Mouse (Mus musculus) ZHBTc4 (cell line): ENCODE measurements around the gene Cryge.
"Not testable (repeated sequence)": the region's sequence is repeated elsewhere in the genome, so short reads cannot be mapped to it uniquely, and the experiment has no call there.

ENCODE experiments used
- DNase-seq: peaks from one replicate; pipeline ENCODE4 v3.0.0-alpha.2; 2011; ENCODE audit warnings: low read depth, low spot score

Gene Cryge

GRCm38 (mm10) chr1:65050952-65051351 lies at the start of gene Cryge:
Gene Cryge, minus strand, starts transcription at chr1:65051149.
- DNase-seq = not testable (repeated sequence)

- DNase-seq = no peak
Measured at GRCm38 (mm10) chr1:65096953-65097352, 46.0 kb upstream of the Cryge start.

DNA sequence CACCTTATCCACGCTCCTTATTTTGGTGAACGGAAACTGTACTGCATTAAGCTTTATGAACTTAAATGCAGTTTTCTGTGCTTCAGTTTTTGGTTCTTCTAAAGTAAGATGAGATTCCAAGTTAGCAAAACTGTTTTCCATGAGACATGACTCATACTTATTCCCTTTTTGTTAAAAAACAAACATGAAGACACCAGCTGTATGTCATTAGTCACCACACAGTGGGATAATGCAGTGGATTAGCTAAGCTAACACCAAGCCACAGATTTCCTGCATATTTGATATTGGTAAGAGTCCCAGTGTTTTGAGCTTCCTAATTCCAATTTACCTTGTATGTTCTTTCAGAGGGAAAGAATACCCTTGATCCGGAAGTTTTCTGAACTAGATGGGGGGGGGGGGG lies 40.6 kb upstream of the Cryge start:
- no peak for DNase-seq

DNA sequence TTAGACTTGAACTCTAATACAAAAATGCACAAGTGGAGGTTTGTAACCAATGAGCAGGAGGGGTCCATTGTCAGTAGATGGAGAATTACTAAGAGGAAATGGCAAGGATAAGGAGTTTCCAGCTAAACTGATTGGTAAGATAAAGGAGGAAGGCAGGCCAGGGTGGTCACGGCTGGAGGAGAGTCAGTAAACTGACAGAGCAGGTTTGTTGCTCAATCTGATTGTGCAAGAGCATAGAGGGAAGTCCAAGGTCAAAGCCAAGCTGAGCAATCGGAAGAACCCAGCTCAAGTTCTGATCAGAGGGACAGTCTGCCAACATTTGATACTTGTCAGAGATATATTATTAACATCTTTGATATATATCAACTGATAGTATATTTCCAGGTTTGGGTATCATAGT lies 39.4 kb upstream of the Cryge start:
- DNase-seq = no peak

DNA sequence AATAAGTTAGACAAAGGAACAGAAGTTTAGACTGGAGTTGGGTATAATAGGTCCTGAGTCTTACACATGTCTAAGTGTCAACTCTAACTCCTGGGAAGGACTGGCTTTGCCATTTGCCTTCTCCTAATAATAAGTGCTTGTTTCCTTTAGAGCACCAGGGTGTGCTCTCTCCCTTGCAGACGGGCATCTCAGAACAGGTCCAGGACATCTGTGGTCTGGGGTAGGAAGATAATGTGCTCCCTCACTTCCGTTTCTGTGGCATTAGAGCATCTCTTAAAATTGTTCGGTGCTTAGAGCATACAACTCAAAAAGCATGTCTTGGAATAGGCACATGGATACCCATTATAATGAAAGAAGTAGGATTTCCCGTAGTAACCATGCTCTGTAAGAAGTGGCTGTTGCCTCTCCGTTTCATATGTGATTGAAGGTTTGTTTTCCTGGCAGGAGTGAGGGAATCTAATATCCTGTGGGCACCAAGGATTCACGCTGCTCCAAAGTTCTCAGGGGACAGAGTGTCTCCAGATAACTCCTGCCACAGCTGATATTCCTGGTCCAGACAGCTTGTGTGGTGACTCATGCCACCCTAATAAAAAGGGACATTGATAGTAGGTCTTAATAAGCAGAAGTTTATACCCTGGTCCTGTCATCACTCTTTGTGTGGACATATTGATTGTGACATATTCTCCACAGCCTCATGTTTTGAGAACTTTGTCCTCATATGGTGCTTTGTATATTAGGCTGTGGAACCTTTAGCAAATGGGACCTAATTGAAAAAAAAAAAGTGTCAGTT lies 37.8 kb upstream of the Cryge start:
- no peak for DNase-seq

GRCm38 (mm10) chr1:65082188-65082587 lies 31.2 kb upstream of the Cryge start, which contains the start of gene Crygb:
Gene Crygb, minus strand, starts transcription at chr1:65082288.
- DNase-seq = no peak

DNA sequence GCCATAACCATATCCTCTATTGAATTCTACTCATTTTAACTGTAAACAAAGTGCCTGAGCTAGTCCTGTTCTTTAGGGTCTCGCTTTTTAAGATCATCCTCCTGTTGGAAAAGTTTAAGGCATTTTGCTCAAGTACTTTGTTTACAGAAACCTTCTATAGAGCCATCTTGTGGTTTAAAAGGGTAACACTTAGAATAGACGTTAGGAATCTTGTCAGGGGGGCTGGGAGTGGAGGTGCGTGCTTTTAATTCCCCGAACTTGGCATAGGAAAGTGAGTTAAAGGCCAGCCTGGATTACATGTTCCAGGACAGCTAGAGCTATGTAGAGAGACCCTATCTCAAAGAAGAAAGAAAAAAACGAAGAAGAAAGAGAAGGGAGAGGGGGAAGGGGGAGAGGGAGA lies 24.7 kb upstream of the Cryge start:
- DNase-seq = peak; percentile 35

DNA sequence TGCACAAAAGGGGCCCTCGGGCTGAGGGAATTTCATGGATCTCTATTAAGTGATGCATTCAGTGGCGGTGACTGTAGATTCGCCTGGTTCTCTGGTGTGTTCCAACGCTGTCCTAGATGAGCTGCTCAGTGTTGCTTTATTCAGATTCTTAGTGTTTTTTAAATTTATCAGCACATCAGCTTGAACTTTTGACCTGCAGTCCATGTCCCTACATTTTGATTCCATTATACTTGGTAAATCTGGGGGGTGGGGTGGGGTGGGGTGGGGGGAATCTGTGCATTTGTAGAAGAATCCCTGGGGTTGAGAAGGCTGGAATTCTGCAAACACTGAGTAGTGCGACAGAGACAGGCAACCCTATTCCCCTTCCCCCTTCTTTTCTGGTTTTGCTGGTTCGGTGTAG lies 22.6 kb upstream of the Cryge start, which contains the start of gene Crygc:
Crygc (minus strand) TSS at position 101 of the 400 bp plus-strand sequence.
- no peak for DNase-seq

DNA sequence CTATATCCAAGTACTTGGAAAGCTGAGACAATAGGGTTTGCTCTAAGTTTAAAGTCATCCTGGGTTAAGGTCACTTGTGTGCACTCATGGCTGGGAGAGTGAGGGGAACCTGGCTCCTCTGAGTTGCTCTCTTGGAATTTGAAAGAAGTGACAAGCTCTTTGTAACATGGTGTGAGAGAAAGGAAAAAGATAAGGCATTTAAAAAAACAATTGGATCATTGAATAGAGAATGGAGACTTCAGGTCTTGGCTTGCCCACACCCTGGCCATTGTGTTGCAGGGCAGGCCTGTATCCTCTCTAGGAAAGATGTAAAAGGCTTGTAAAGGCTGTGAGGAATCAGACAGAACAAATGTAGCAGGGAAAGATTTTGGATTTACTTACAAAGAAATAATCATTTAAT lies 16.9 kb upstream of the Cryge start:
- DNase-seq = peak; percentile 77

- DNase-seq = no peak
Measured at GRCm38 (mm10) chr1:65064201-65064600, 13.3 kb upstream of the Cryge start.

- no peak for DNase-seq
Measured at GRCm38 (mm10) chr1:65063352-65063751, 12.4 kb upstream of the Cryge start, which contains the start of gene Crygd. Gene Crygd, minus strand, starts transcription at chr1:65063452.

DNA sequence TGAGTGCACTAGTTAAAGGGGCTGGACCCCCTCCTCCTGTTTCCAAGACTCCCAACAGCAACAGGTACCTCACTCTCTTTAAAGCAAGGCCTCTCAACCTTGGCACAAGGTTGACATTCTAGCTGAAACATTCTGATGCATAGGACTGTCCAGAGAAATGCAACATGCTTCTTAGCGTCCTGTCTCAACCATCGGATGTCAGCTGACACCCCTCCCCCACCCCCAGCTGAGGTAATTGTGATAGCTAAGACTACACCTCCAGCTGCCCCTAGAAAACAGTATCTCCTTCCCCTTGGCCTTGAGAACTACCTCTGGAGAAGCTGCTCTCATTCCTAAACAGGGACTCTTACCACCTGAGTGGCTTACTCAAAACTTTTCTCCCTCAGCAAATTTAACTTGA lies 1.2 kb upstream of the Cryge start:
- DNase-seq = peak; percentile 53

GRCm38 (mm10) chr1:65051696-65052095 lies 747 bp upstream of the Cryge start:
- peak; percentile 55 for DNase-seq

DNA sequence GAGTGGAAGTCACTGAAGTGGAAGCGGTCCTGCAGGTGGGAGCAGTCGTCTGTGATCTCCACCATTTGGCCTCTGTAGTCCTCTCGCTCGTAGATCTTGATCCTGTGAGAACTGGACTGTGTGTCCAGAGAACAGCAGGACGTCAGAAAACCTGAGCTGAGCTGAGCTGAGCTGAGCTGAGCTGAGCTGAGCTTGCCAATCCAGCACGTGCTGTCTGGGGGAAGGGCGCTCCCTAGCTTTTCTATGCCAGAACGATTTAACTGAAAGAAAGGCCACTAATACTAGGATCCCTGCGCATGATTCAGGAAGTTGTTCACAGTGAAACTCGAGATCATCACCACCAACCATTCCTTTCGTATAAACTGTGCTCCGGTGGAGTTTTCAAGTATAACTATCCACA lies 2.2 kb downstream of the Cryge start:
- peak; percentile 52 for DNase-seq

- peak; percentile 47 for DNase-seq
Measured at GRCm38 (mm10) chr1:65046401-65047109, 4.4 kb downstream of the Cryge start.

DNA sequence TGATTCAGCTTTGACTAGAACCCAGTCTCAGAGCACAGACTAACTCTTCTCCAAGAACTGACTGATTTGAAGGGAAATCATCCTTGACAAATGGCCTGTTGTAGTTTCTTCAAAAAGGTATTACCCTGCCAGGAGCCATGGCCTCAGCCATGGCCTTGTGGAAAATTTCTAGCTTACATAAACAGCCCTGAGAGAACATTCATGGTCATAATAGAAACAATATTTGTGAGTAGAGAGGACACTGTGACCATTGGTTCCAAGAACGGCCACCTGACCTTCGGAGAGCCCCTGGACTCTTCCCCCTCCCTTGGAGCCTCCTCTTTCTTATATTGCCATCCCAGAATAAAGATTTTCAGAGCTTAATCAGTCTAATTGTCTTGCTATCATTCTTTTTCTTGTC lies 7.5 kb downstream of the Cryge start:
- no peak for DNase-seq

DNA sequence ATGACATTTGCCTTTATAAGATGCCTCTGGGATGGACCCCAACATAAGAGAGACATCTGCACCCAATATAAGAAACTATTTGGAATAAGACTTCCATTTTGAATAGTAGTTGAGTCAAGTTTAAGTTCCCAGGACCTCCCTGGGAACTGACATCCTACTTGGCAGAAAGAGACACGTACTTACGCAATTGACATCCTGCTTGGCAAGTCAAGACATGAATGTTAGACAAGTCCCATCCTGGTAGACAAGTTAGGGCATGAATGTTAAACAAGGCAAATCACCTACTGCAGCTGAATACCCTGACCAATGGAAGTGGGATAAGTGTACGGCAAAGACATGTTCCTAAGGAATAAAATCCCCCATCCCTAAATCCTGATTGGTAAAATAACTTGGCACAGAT lies 9.1 kb downstream of the Cryge start:
- DNase-seq = no peak

DNA sequence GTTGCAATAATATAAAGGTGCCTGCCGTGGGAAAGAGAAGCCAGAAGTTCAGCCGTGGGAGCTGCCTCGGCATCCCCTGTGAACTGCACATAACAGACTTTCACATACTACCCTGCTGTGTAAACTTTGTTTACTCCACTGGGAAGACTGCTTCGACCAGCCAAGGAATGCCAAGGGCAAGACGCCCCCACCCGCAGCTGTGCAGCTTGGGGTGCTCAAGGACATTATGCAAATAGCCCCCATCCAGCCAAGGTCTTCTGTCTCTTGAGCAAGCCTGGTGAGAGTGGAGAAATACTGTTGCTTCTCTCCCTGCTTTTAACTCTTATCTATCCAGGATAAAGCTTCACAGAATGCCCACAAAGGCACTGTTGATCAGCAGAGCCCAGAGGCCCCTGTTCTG lies 10.1 kb downstream of the Cryge start:
- DNase-seq = peak; percentile 83

- DNase-seq = no peak
Measured at GRCm38 (mm10) chr1:65039679-65040078, 11.3 kb downstream of the Cryge start.

- DNase-seq = peak; percentile 90
Measured at GRCm38 (mm10) chr1:65037542-65037941, 13.4 kb downstream of the Cryge start.

DNA sequence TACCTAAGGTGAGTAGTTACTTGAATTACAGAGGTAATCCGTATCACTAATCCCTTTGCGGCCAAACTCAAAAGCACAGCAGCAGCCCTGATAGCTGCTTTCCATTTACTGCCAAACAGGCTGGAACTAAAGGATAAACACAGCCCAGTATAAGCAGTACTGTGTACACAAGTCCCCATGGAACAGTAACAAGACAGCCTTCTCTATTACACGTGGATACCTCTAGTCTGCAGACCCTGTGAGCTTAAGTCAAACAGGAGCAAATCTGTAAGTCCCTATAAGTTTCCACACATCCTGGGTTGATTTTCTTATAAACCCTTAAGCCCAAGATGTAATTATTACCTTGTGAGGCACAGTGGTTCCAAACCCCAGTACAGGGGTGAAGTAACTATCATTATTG lies 15.4 kb downstream of the Cryge start:
- no peak for DNase-seq

- DNase-seq = no peak
Measured at GRCm38 (mm10) chr1:65032641-65033040, 18.3 kb downstream of the Cryge start, which contains the start of gene Akr1cl. Gene Akr1cl, minus strand, starts transcription at chr1:65032759.

DNA sequence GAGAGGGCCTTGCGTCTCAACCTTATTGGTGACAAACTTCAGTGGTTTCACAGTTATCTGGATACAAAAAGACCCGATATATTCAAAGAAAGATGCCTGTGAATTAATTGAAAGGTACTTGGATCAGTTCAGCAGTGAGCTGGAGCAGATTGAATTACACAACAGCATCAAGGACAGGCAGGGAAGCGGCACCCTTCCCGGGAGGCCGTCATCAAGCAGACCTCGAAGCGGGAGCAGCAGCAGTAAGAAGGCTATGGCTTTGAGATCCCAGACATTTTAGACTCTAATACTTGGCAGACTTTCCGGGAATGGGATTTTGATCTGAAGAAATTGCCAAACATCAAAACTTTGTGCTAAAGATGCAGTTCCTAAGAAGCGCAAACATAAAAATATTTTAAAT lies 22.7 kb downstream of the Cryge start:
- DNase-seq = no peak
